Mouse (Mus musculus) cerebellum, adult (tissue): Measurements from ENCODE around the gene Nrn1l.
A peak's percentile ranks its signal among the peaks of the same experiment; 100 is the strongest.

Experiments
- ATAC-seq: cut with Nextera tagmentation; 2 replicates; pipeline ENCODE4 v1.9.2; 2017; ENCODE audit warnings: mild to moderate bottlenecking, moderate library complexity, mixed read lengths; ENCODE audit not compliant: insufficient number of reproducible peaks, low FRiP score, low TSS enrichment

The Nrn1l gene

DNA sequence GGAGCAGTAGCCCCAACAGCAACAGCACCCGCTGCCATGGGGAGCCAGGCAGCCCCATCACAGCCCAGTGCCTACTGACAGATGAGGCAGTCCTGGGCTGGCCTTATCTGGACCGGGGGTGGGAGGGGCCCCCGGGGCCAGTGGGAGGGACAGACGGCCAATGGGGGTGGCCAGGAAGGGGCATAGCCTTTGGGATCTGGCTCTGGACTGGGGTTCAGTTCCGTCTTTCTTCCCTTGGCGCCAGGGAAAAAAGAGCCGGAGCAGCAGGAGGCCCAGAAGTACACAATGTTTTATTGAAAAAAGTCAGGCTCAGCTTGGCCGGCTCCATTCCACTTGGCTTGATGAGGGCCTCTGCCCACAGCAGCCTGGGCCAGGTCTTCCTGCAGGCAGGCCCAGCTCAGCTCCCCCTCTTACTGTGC lies 50.0 kb downstream of the Nrn1l start, which contains the start of gene Lcat:
Gene Lcat (minus strand): TSS at position 62 of the 419 bp plus-strand sequence.
- peak; percentile 50; the same call in 1 of the 2 replicates for ATAC-seq
